Mouse (Mus musculus) MEL (cell line): ENCODE measurements around the gene Erc2.

ENCODE experiments used
- CHD2 ChIP-seq: IDR thresholded peaks from 2 replicates; pipeline ENCODE4 v1.6.1; 2011; ENCODE audit warnings: low read length, improper control_type of control experiment
- CTCF ChIP-seq, 3 experiments: IDR thresholded peaks in 2 of 3; conservative IDR thresholded peaks in 1 of 3; 2 replicates each; pipeline ENCODE4 v1.5.1; 2011 to 2012; ENCODE audit warnings: low read length in 3 of 3, low read depth in 2 of 3, mild to moderate bottlenecking in 2 of 3, improper control_type of control experiment in 1 of 3, inconsistent platforms in 1 of 3, mixed read lengths in 1 of 3, moderate library complexity in 1 of 3; ENCODE audit not compliant: control insufficient read depth in 1 of 3, insufficient read depth in 1 of 3, poor library complexity in 1 of 3, severe bottlenecking in 1 of 3
- EP300 ChIP-seq, 2 experiments: IDR thresholded peaks; 2 replicates each; pipeline ENCODE4 v1.6.1; 2011; ENCODE audit warnings: improper control_type of control experiment in 2 of 2, low read length in 2 of 2, low read depth in 1 of 2, mild to moderate bottlenecking in 1 of 2
- MAZ ChIP-seq: IDR thresholded peaks from 2 replicates; pipeline ENCODE4 v1.6.1; 2012; ENCODE audit warnings: low read depth, mild to moderate bottlenecking, inconsistent platforms, low read length, improper control_type of control experiment
- MXI1 ChIP-seq: IDR thresholded peaks from 2 replicates; pipeline ENCODE4 v1.6.1; 2011; ENCODE audit warnings: mild to moderate bottlenecking, low read depth, low read length, improper control_type of control experiment
- MYC ChIP-seq: IDR thresholded peaks from 2 replicates; pipeline ENCODE4 v1.6.1; 2011; ENCODE audit warnings: low read depth, mild to moderate bottlenecking, low read length, improper control_type of control experiment, moderate library complexity
- NRF1 ChIP-seq: IDR thresholded peaks from 2 replicates; pipeline ENCODE4 v1.6.1; 2014; ENCODE audit warnings: low read depth, mild to moderate bottlenecking, inconsistent platforms, low read length, improper control_type of control experiment, moderate library complexity; ENCODE audit not compliant: poor library complexity, insufficient read depth, severe bottlenecking
- SMC3 ChIP-seq: IDR thresholded peaks from 2 replicates; pipeline ENCODE4 v1.6.1; 2011; ENCODE audit warnings: low read depth, low read length, improper control_type of control experiment
- TCF12 ChIP-seq: IDR thresholded peaks from 2 replicates; pipeline ENCODE4 v1.6.1; 2014; ENCODE audit warnings: low read depth, mild to moderate bottlenecking, inconsistent platforms, low read length, improper control_type of control experiment, moderate library complexity
- USF1 ChIP-seq: IDR thresholded peaks from 2 replicates; pipeline ENCODE4 v1.6.1; 2014; ENCODE audit warnings: low read depth, mild to moderate bottlenecking, inconsistent platforms, low read length, improper control_type of control experiment, moderate library complexity
- ZC3H11A ChIP-seq: IDR thresholded peaks from 2 replicates; pipeline ENCODE4 v1.6.1; 2012; ENCODE audit warnings: low read depth, mild to moderate bottlenecking, inconsistent platforms, low read length, improper control_type of control experiment
- ZKSCAN1 ChIP-seq: IDR thresholded peaks from 2 replicates; pipeline ENCODE4 v1.6.1; 2012; ENCODE audit warnings: low read depth, mild to moderate bottlenecking, inconsistent platforms, low read length, improper control_type of control experiment, moderate library complexity
- ZNF384 ChIP-seq: IDR thresholded peaks from 2 replicates; pipeline ENCODE4 v1.6.1; 2012; ENCODE audit warnings: low read depth, mild to moderate bottlenecking, inconsistent platforms, low read length, improper control_type of control experiment

DNA sequence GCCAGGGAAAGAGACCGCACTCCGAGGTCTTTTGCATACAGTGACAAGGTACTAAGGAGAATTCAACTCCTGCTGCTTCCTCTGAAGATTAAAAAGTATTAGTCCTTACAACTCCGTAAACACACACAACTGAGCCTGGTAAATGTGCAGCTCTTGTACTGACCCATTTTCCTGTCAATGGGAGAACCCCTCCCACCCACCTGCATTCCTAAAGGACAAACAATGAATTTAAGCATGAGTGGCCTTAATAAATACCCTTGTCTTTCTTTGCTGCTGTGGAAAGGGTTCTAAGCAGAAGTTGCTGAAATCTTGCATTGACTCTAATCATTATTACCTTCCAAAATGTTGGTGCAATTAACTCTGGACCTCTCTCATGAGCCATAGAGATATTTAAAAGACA lies 854.5 kb downstream of the Erc2 start:
- TF ChIP-seq CTCF (IDR thresholded peaks at IDR 0.05 in 2 of 3, conservative IDR thresholded peaks at IDR 0.05 in 1 of 3; ENCODE audit: control insufficient read depth in 1 of 3, insufficient read depth in 1 of 3, low read depth in 2 of 3, low read length in 3 of 3, poor library complexity in 1 of 3, severe bottlenecking in 1 of 3): no peak
- no peak for TF ChIP-seq MAZ
- TF ChIP-seq TCF12: no peak
- TF ChIP-seq MXI1: no peak
- no peak for TF ChIP-seq NRF1
- no peak for TF ChIP-seq EP300 (IDR thresholded peaks at IDR 0.05; ENCODE audit: low read depth in 1 of 2, low read length in 2 of 2)
- no peak for TF ChIP-seq MYC
- no peak for TF ChIP-seq CHD2
- TF ChIP-seq USF1: no peak
- TF ChIP-seq ZNF384: no peak
- TF ChIP-seq ZC3H11A: no peak
- no peak for TF ChIP-seq SMC3
- no peak for TF ChIP-seq ZKSCAN1
